Mouse (Mus musculus) ES-Bruce4 (cell line): ENCODE data around the gene Tsc22d4.

Source experiments
- EP300 ChIP-seq: IDR thresholded peaks from 2 replicates; pipeline ENCODE4 v1.6.1; 2011; ENCODE audit warnings: low read depth, low read length; ENCODE audit not compliant: insufficient read depth
- POLR2A ChIP-seq: IDR thresholded peaks from one replicate; pipeline ENCODE4 v1.8.1; 2011; ENCODE audit warnings: low read length; ENCODE audit not compliant: insufficient read depth

GRCm38 (mm10) chr5:137817466-137818222 lies 72.1 kb downstream of the Tsc22d4 start:
- TF ChIP-seq POLR2A (no peak), EP300 (no peak)
